Mouse (Mus musculus): ENCODE measurements around the gene Zfp362. TPM values are rescaled to one million over a fixed set of nuclear protein-coding genes. Genes with fewer than 3 reads are reported as not detected.

Zfp362 gene
- polyA plus RNA-seq, 1 experiment from 2014 or later, result 23.5 TPM

- H3K27ac ChIP-seq, result no peak overlapping the region
- WGBS, result 87% methylated on average over 11 of the region's 11 CpGs
- H3K4me3 ChIP-seq (replicated peaks), result no peak overlapping the region
- no peaks in the 10 kb centered on the region for H3K27me3 ChIP-seq (replicated peaks)
- no peak overlapping the region for H3K4me2 ChIP-seq (replicated peaks)
- ATAC-seq, result no peak
- peaks cover 41% of the 10 kb centered on the region for H3K36me3 ChIP-seq
- no peaks in the 10 kb centered on the region for H3K9me3 ChIP-seq
- 0 out of 2 replicates have a peak, but pooled peaks cover 4% of the 10 kb centered on the region for H3K4me1 ChIP-seq (replicated peaks)
- H3K9ac ChIP-seq, result no peak overlapping the region
Observed at GRCm38 (mm10) chr4:128773820-128774219, 32.0 kb downstream of the Zfp362 start.

- no peak for ATAC-seq
- Histone ChIP-seq H3K9ac (no peak overlapping the region), H3K4me1 (replicated peaks) (no peaks in the 10 kb centered on the region), H3K4me2 (replicated peaks) (no peak overlapping the region), H3K27me3 (replicated peaks) (no peaks in the 10 kb centered on the region), H3K4me3 (replicated peaks) (no peak overlapping the region), H3K9me3 (no peaks in the 10 kb centered on the region), H3K27ac (no peak overlapping the region), H3K36me3 (peaks cover 28% of the 10 kb centered on the region)
- 70% methylated on average over 5 of the region's 5 CpGs for WGBS
Observed at GRCm38 (mm10) chr4:128770698-128771097, 35.1 kb downstream of the Zfp362 start.

GRCm38 (mm10) chr4:128769569-128770355, 36.1 kb downstream of the Zfp362 start:
- H3K4me3 ChIP-seq (replicated peaks), result no peak overlapping the region
- no peaks in the 10 kb centered on the region for H3K4me1 ChIP-seq (replicated peaks)
- ATAC-seq, result no peak
- H3K4me2 ChIP-seq (replicated peaks), result no peak overlapping the region
- WGBS, result 75% methylated on average over 13 of the region's 13 CpGs
- H3K27me3 ChIP-seq (replicated peaks), result no peaks in the 10 kb centered on the region
- H3K27ac ChIP-seq, result no peak overlapping the region
- H3K9ac ChIP-seq, result no peak overlapping the region
- H3K36me3 ChIP-seq, result peaks cover 20% of the 10 kb centered on the region
- H3K9me3 ChIP-seq, result no peaks in the 10 kb centered on the region

GRCm38 (mm10) chr4:128768120-128768519, 37.7 kb downstream of the Zfp362 start:
- no peak for ATAC-seq
- Histone ChIP-seq H3K4me2 (replicated peaks) (no peak overlapping the region), H3K36me3 (peaks cover 5% of the 10 kb centered on the region; the same call in 1 of the 2 replicates), H3K9ac (no peak overlapping the region), H3K9me3 (no peaks in the 10 kb centered on the region), H3K27ac (no peak overlapping the region), H3K27me3 (replicated peaks) (no peaks in the 10 kb centered on the region), H3K4me3 (replicated peaks) (no peak overlapping the region), H3K4me1 (replicated peaks) (no peaks in the 10 kb centered on the region)
- 71% methylated on average over 13 of the region's 13 CpGs for WGBS

DNA sequence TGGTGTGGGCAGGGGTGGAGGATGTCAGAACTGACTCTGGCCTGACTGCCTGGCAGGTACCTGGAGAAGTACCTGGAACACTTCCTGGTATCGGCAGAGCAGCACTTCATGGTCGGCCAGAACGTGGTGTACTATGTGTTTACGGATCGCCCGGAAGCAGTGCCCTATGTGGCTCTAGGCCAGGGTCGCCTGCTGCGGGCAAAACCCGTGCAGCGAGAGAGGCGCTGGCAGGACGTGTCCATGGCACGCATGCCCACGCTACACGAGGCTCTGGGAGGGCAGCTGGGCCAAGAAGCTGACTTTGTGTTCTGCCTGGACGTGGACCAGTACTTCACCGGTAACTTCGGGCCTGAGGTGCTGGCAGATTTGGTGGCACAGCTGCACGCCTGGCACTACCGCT, 38.9 kb downstream of the Zfp362 start:
- ATAC-seq, result no peak
- whole genome bisulfite sequencing, result 94% methylated on average over 20 of the region's 20 CpGs
- Histone ChIP-seq H3K9ac (no peak overlapping the region), H3K4me1 (replicated peaks) (no peaks in the 10 kb centered on the region), H3K4me2 (replicated peaks) (no peak overlapping the region), H3K27me3 (replicated peaks) (no peaks in the 10 kb centered on the region), H3K27ac (no peak overlapping the region), H3K4me3 (replicated peaks) (no peak overlapping the region), H3K36me3 (no peaks in the 10 kb centered on the region), H3K9me3 (no peaks in the 10 kb centered on the region)

GRCm38 (mm10) chr4:128760029-128760428, 45.8 kb downstream of the Zfp362 start:
- H3K27me3 ChIP-seq (replicated peaks), result no peaks in the 10 kb centered on the region
- 0 out of 2 replicates have a peak, but pooled peaks have one; percentile 8 for ATAC-seq
- H3K4me2 ChIP-seq (replicated peaks), result no peak overlapping the region
- WGBS, result 77% methylated on average over 6 of the region's 6 CpGs
- H3K9me3 ChIP-seq, result no peaks in the 10 kb centered on the region
- no peak overlapping the region for H3K4me3 ChIP-seq (replicated peaks)
- H3K4me1 ChIP-seq (replicated peaks), result no peaks in the 10 kb centered on the region
- H3K36me3 ChIP-seq, result no peaks in the 10 kb centered on the region
- no peak overlapping the region for H3K9ac ChIP-seq
- no peak overlapping the region for H3K27ac ChIP-seq

- Histone ChIP-seq H3K4me3 (replicated peaks) (no peak overlapping the region), H3K9me3 (no peaks in the 10 kb centered on the region), H3K36me3 (no peaks in the 10 kb centered on the region), H3K4me2 (replicated peaks) (no peak overlapping the region), H3K9ac (no peak overlapping the region), H3K27ac (no peak overlapping the region), H3K27me3 (replicated peaks) (no peaks in the 10 kb centered on the region), H3K4me1 (replicated peaks) (no peaks in the 10 kb centered on the region)
- ATAC-seq, result no peak
- WGBS, result 70% methylated on average over 5 of the region's 5 CpGs
Observed at GRCm38 (mm10) chr4:128759214-128759613, 46.6 kb downstream of the Zfp362 start.

DNA sequence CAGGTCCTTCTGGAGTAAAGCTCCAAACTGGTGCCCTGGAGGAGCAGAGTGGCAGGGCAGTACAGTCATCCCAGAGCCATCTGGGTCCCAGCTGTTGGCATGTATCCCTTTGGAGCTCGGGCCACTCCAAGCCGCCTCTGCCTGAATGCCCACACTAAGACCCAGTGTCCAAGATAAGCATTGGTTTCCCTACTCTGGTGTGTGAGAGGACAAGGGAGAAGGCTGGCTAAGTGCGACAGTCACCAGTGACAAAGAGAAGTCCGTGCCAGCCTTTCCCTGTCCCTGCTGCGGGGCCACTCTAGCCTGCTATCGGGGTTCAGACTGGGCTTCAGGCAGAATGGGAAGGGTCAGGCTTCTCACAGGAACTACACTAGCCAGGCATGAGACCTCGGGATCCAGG, 49.9 kb downstream of the Zfp362 start:
- H3K27ac ChIP-seq, result no peak overlapping the region
- peaks cover 24% of the 10 kb centered on the region for H3K36me3 ChIP-seq
- no peaks in the 10 kb centered on the region for H3K9me3 ChIP-seq
- H3K4me3 ChIP-seq (replicated peaks), result no peak overlapping the region
- no peak overlapping the region for H3K9ac ChIP-seq
- no peaks in the 10 kb centered on the region for H3K4me1 ChIP-seq (replicated peaks)
- no peak for ATAC-seq
- no peaks in the 10 kb centered on the region for H3K27me3 ChIP-seq (replicated peaks)
- no peak overlapping the region for H3K4me2 ChIP-seq (replicated peaks)
- 82% methylated on average over 7 of the region's 7 CpGs for WGBS

DNA sequence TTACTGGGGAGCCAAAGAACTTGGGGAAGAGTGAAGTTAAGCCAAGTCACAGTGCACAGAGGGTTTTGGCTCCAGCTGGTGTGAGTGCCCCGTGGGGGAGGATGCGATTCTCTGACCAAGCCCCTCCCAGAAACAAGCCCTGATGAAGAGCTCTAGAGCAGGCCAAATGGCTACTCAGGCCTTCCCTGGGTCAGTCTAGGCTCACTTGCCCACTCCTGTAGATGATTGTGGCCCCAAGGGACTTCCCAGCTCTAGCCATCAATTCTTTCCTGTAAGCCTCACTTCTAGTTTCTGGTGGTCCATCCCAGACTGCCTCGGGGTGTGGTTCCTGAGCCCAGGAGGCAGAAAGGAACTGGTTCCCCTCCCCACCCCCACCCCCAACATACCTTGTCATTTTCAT, 50.8 kb downstream of the Zfp362 start, which contains the start of gene A3galt2:
A3galt2 (plus strand) TSS at position 301 of the 400 bp plus-strand sequence.
- H3K36me3 ChIP-seq, result peaks cover 25% of the 10 kb centered on the region
- no peaks in the 10 kb centered on the region for H3K4me1 ChIP-seq (replicated peaks)
- H3K4me2 ChIP-seq (replicated peaks), result no peak within 1 kb of the TSS
- ATAC-seq, result no peak
- H3K27me3 ChIP-seq (replicated peaks), result no peaks in the 10 kb centered on the region
- H3K9ac ChIP-seq, result no peak within 1 kb of the TSS
- no peaks in the 10 kb centered on the region for H3K9me3 ChIP-seq
- WGBS, result 66% methylated on average over 3 of the region's 3 CpGs
- no peak within 1 kb of the TSS for H3K27ac ChIP-seq
- no peak within 1 kb of the TSS for H3K4me3 ChIP-seq (replicated peaks)

- H3K27me3 ChIP-seq (replicated peaks), result no peaks in the 10 kb centered on the region
- H3K9me3 ChIP-seq, result no peaks in the 10 kb centered on the region
- no peaks in the 10 kb centered on the region for H3K4me1 ChIP-seq (replicated peaks)
- WGBS, result 96% methylated on average over 7 of the region's 7 CpGs
- no peak for ATAC-seq
- no peak overlapping the region for H3K27ac ChIP-seq
- H3K4me2 ChIP-seq (replicated peaks), result no peak overlapping the region
- H3K4me3 ChIP-seq (replicated peaks), result no peak overlapping the region
- peaks cover 38% of the 10 kb centered on the region for H3K36me3 ChIP-seq
- H3K9ac ChIP-seq, result no peak overlapping the region
Observed at GRCm38 (mm10) chr4:128753571-128753970, 52.3 kb downstream of the Zfp362 start.

DNA sequence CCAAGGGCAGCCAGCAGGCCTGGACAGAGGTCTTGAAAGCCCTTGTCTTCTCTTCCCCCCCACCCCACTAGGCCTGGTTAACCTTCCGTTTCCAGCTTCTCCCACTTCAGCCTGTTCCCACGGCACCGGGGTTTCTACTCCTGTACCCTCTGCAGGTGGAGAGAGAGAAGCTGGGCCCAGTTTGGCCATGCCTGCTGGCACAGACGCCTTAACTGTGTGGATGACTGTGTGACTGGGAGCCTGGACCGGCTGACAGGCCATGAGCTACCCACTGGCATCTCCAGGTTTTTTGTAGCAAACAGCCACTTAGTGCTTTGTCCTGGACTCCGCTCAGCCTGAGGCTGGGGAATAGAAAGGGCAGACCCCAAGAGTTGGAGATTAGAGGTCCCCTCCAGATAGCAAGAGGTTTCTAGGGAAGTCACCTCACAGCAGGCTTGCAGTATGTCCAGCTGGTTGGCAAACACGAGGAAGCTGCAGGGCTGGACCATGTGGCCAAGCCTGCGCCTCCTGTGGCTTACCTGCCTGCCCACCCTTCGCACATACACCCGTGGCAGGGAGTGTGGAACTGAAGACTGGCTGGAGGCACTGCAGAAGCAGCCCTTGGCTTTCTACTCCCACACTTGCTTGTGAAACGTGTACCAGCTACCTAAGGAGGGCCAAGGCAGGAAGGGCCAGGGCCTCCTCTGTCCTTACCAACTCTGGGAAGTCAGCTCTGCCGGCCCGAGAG, 53.7 kb downstream of the Zfp362 start:
- no peak overlapping the region for H3K9ac ChIP-seq
- no peaks in the 10 kb centered on the region for H3K27me3 ChIP-seq (replicated peaks)
- H3K4me1 ChIP-seq (replicated peaks), result no peaks in the 10 kb centered on the region
- H3K9me3 ChIP-seq, result no peaks in the 10 kb centered on the region
- 90% methylated on average over 13 of the region's 13 CpGs for WGBS
- no peak overlapping the region for H3K4me3 ChIP-seq (replicated peaks)
- H3K27ac ChIP-seq, result no peak overlapping the region
- no peak for ATAC-seq
- no peak overlapping the region for H3K4me2 ChIP-seq (replicated peaks)
- H3K36me3 ChIP-seq, result peaks cover 51% of the 10 kb centered on the region

GRCm38 (mm10) chr4:128751006-128751405, 54.8 kb downstream of the Zfp362 start:
- H3K36me3 ChIP-seq, result peaks cover 62% of the 10 kb centered on the region
- H3K4me2 ChIP-seq (replicated peaks), result no peak overlapping the region
- no peaks in the 10 kb centered on the region for H3K4me1 ChIP-seq (replicated peaks)
- no peak overlapping the region for H3K9ac ChIP-seq
- no peaks in the 10 kb centered on the region for H3K27me3 ChIP-seq (replicated peaks)
- no peak overlapping the region for H3K27ac ChIP-seq
- H3K9me3 ChIP-seq, result no peaks in the 10 kb centered on the region
- no peak overlapping the region for H3K4me3 ChIP-seq (replicated peaks)
- ATAC-seq, result no peak
- 60% methylated on average over 5 of the region's 5 CpGs for WGBS
